Mouse (Mus musculus) limb, embryonic 10.5 days (tissue): ENCODE results near the gene Dse. TPM values are rescaled to one million over a fixed set of nuclear protein-coding genes. Genes with fewer than 3 reads are reported as not detected.

Source experiments
- DNase-seq: peaks from one replicate; pipeline ENCODE4 v3.0.0-alpha.2; 2017; ENCODE audit warnings: low spot score
- H3K27ac ChIP-seq: fragments of 300-500 bp; sonication (generic); 2 replicates; pipeline ENCODE4 v1.5.1; 2016; ENCODE audit warnings: mild to moderate bottlenecking
- H3K27me3 ChIP-seq: fragments of 300-500 bp; sonication (generic); 2 replicates; pipeline ENCODE4 v1.6.1; 2016; ENCODE audit warnings: low read depth, mild to moderate bottlenecking; ENCODE audit not compliant: poor library complexity, severe bottlenecking
- H3K36me3 ChIP-seq: fragments of 300-500 bp; sonication (generic); 2 replicates; pipeline ENCODE4 v1.6.1; 2016; ENCODE audit warnings: mild to moderate bottlenecking, moderate library complexity
- H3K4me1 ChIP-seq: fragments of 300-500 bp; sonication (generic); 2 replicates; pipeline ENCODE4 v1.6.1; 2016
- H3K4me3 ChIP-seq: fragments of 300-500 bp; sonication (generic); 2 replicates; pipeline ENCODE4 v1.5.1; 2016; ENCODE audit warnings: mild to moderate bottlenecking, moderate library complexity
- H3K9me3 ChIP-seq: fragments of 300-500 bp; sonication (generic); replicated peaks from 2 replicates; pipeline ENCODE4 v1.6.1; 2016; ENCODE audit warnings: mild to moderate bottlenecking
- WGBS: fragments of 180-500 bp; shearing (Covaris S2); methylation state at CpG from one replicate; pipeline ENCODE4 v1.1.7; 2016; 5-methylcytosine and 5-hydroxymethylcytosine counted together
- polyA plus RNA-seq: library from polyadenylated mRNA; unstranded; fragments of >200 nt; fragmentation: Nextera tagmentation; extraction: Ambion mirVana; gene quantifications from 2 replicates; pipeline ENCODE4 v1.2.1, GENCODE M21; 2016

Dse gene
- polyA plus RNA-seq, 1 experiment from 2014 or later: 35.2 TPM

- no peak overlapping the region for H3K4me3 ChIP-seq
- 87% methylated on average over 3 of the region's 3 CpGs for WGBS
- H3K4me1 ChIP-seq: peaks cover 12% of the 10 kb centered on the region; the same call in 1 of the 2 replicates
- H3K36me3 ChIP-seq: peaks cover 28% of the 10 kb centered on the region
- DNase-seq: no peak
- H3K27me3 ChIP-seq: no peaks in the 10 kb centered on the region
- no peak overlapping the region for H3K27ac ChIP-seq
- H3K9me3 ChIP-seq: no peaks in the 10 kb centered on the region
Measured at GRCm38 (mm10) chr10:34151827-34152226, 55.7 kb downstream of the Dse start.

- peaks cover 12% of the 10 kb centered on the region; the same call in 1 of the 2 replicates for H3K4me1 ChIP-seq
- 70% methylated on average over 6 of the region's 6 CpGs for WGBS
- no peaks in the 10 kb centered on the region for H3K27me3 ChIP-seq
- no peak overlapping the region for H3K27ac ChIP-seq
- no peak for DNase-seq
- H3K9me3 ChIP-seq: no peaks in the 10 kb centered on the region
- no peak overlapping the region for H3K4me3 ChIP-seq
- peaks cover 25% of the 10 kb centered on the region for H3K36me3 ChIP-seq
Measured at GRCm38 (mm10) chr10:34150454-34150853, 57.1 kb downstream of the Dse start.

- Histone ChIP-seq H3K36me3 (peaks cover 25% of the 10 kb centered on the region), H3K27ac (no peak overlapping the region), H3K4me1 (peaks cover 12% of the 10 kb centered on the region; the same call in 1 of the 2 replicates), H3K4me3 (no peak overlapping the region), H3K9me3 (no peaks in the 10 kb centered on the region), H3K27me3 (no peaks in the 10 kb centered on the region)
- no peak for DNase-seq
- 65% methylated on average over 3 of the region's 3 CpGs for WGBS
Measured at GRCm38 (mm10) chr10:34149772-34150171, 57.7 kb downstream of the Dse start.

DNA sequence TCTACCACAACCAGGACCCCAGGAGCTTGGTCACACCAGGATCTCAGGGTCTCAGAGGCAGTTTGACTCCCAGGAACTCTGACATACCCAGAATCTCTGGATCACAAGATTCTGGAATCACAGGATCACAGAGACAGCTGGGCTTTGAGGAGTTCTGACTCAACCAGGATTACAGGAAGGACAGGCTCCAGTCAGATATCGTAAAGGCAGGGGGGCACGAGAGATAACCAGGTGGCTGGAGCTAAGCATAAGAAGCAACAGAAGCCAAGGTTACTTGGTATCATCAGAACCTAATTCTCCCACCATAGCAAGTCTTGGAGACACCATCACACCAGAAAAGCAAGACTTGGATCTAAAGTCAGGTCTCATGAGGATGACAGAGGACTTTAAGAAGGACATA lies 65.8 kb downstream of the Dse start:
- 94% methylated on average over 2 of the region's 2 CpGs for WGBS
- no peak for DNase-seq
- Histone ChIP-seq H3K4me1 (no peaks in the 10 kb centered on the region), H3K9me3 (no peaks in the 10 kb centered on the region), H3K4me3 (no peak overlapping the region), H3K36me3 (no peaks in the 10 kb centered on the region), H3K27me3 (no peaks in the 10 kb centered on the region), H3K27ac (no peak overlapping the region)

DNA sequence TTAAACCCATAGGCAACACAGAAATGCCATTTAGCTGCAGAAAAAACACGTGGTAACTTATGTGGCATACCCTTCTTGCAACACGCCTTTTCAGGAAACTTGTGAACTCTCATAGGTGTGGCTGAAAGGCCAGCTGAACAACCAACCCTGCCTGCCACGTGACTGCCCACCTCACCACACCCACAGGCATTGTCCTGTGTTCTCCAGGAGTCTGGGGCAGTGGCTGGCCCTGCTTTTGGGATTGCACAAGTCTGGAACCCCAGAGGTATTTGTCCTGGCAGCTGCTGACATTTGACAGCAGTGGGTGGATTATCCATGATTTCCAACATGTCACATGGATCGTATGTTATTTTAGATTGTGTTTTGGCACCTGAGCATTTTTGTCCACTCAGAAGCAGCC lies 67.7 kb downstream of the Dse start:
- no peak for DNase-seq
- 76% methylated on average over 4 of the region's 4 CpGs for WGBS
- no peak overlapping the region for H3K4me3 ChIP-seq

DNA sequence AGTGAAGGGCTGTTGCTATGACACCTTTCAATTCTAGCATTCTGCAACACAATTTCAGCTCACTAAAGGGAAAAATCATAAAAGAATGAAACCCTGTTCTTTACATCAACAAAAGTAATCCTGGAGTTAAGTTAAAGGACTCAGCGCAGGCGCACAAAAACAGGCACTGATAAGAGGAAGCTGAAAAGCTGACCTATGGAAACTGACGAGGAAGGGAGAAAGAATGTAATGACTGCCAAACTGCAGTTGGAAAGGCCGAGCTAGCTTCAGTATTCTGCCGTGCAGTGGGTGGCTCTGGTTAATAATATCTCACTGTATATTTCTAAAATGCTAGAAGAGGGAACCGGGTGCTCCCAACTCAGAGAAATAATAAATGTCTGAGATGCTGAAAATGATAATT lies 69.5 kb downstream of the Dse start:
- H3K36me3 ChIP-seq: no peaks in the 10 kb centered on the region
- H3K27ac ChIP-seq: no peak overlapping the region
- H3K4me1 ChIP-seq: no peaks in the 10 kb centered on the region
- 74% methylated on average over 6 of the region's 6 CpGs for WGBS
- DNase-seq: no peak
- H3K9me3 ChIP-seq: no peaks in the 10 kb centered on the region
- no peak overlapping the region for H3K4me3 ChIP-seq
- no peaks in the 10 kb centered on the region for H3K27me3 ChIP-seq

More for the DNA sequence above, 67.7 kb downstream of the Dse start:
- H3K4me1 ChIP-seq: no peaks in the 10 kb centered on the region
- H3K9me3 ChIP-seq: no peaks in the 10 kb centered on the region
- H3K36me3 ChIP-seq: no peaks in the 10 kb centered on the region
- H3K27me3 ChIP-seq: no peaks in the 10 kb centered on the region
- H3K27ac ChIP-seq: no peak overlapping the region

DNA sequence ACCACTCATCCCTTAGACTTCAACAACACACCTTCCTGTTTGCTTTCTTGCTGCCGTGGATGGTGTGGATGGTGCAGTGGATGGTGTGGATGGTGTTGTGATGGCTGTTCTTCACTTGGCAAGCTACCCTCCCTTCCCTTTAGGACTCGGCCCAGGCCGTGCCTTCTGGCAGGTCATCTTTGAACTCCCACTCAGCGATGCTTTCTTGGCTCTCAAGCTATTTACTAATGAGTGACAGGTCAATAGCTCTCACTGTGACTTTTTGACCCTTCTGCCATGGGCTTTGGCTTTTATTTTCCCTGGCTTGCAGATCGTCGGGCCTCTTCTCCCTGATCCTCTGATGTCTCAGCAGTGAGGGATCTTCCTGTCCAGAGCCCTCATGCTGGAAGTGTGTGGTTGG lies 71.1 kb downstream of the Dse start:
- 12% methylated on average over 6 of the region's 6 CpGs for WGBS
- DNase-seq: no peak
- Histone ChIP-seq H3K27ac (no peak overlapping the region), H3K27me3 (no peaks in the 10 kb centered on the region), H3K36me3 (no peaks in the 10 kb centered on the region), H3K4me1 (no peaks in the 10 kb centered on the region), H3K4me3 (no peak overlapping the region), H3K9me3 (no peaks in the 10 kb centered on the region)

GRCm38 (mm10) chr10:34131356-34131755 lies 76.2 kb downstream of the Dse start:
- no peak overlapping the region for H3K4me3 ChIP-seq
- DNase-seq: no peak
- peaks cover 6% of the 10 kb centered on the region for H3K4me1 ChIP-seq
- no peaks in the 10 kb centered on the region for H3K36me3 ChIP-seq
- H3K27ac ChIP-seq: no peak overlapping the region
- 86% methylated on average over 2 of the region's 2 CpGs for WGBS
- H3K27me3 ChIP-seq: no peaks in the 10 kb centered on the region
- no peaks in the 10 kb centered on the region for H3K9me3 ChIP-seq

DNA sequence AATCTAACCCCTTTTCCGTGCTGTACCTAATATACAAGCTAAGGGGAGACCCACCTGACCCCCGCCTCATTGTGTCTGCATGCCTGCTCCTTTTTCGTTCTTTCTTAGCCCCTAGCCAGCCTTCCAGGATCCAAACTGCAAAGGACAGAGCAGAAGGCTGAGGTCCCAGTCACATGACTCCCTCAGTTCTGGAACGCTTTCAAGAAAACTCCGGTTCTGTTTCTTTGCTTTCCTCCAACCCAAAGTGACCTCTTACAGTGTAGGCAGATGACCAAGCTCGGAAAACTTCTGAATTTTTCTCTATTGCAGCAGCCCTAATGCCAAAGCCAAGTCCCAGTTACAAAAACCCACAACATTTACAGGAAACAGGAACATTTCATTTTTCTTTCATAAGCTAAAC lies 79.1 kb downstream of the Dse start:
- no peaks in the 10 kb centered on the region for H3K27me3 ChIP-seq
- 85% methylated on average over 6 of the region's 6 CpGs for WGBS
- H3K27ac ChIP-seq: no peak overlapping the region
- peaks cover 6% of the 10 kb centered on the region for H3K4me1 ChIP-seq
- H3K9me3 ChIP-seq: no peaks in the 10 kb centered on the region
- H3K36me3 ChIP-seq: no peaks in the 10 kb centered on the region
- no peak overlapping the region for H3K4me3 ChIP-seq
- DNase-seq: no peak

- H3K9me3 ChIP-seq: no peaks in the 10 kb centered on the region
- no peaks in the 10 kb centered on the region for H3K36me3 ChIP-seq
- peak within 1 kb of the TSS; percentile 66 for H3K4me3 ChIP-seq
- 16% methylated on average over 44 of the region's 44 CpGs for WGBS
- no peaks in the 10 kb centered on the region for H3K27me3 ChIP-seq
- H3K4me1 ChIP-seq: peaks cover 6% of the 10 kb centered on the region
- H3K27ac ChIP-seq: peak within 1 kb of the TSS; percentile 85
- DNase-seq: peak; percentile 67
Measured at GRCm38 (mm10) chr10:34127392-34128378, 79.8 kb downstream of the Dse start, which contains the start of gene Calhm6. Gene Calhm6 (minus strand): TSS chr10:34127984.

- Histone ChIP-seq H3K4me3 (no peak overlapping the region), H3K9me3 (no peaks in the 10 kb centered on the region), H3K27ac (no peak overlapping the region), H3K36me3 (no peaks in the 10 kb centered on the region), H3K4me1 (no peaks in the 10 kb centered on the region), H3K27me3 (no peaks in the 10 kb centered on the region)
- WGBS: 93% methylated on average over 2 of the region's 2 CpGs
- DNase-seq: no peak
Measured at GRCm38 (mm10) chr10:34118421-34118820, 89.1 kb downstream of the Dse start.

GRCm38 (mm10) chr10:34117770-34118169 lies 89.7 kb downstream of the Dse start:
- no peaks in the 10 kb centered on the region for H3K36me3 ChIP-seq
- DNase-seq: no peak
- no peaks in the 10 kb centered on the region for H3K4me1 ChIP-seq
- no peak overlapping the region for H3K4me3 ChIP-seq
- H3K27me3 ChIP-seq: no peaks in the 10 kb centered on the region
- no peak overlapping the region for H3K27ac ChIP-seq
- H3K9me3 ChIP-seq: no peaks in the 10 kb centered on the region

DNA sequence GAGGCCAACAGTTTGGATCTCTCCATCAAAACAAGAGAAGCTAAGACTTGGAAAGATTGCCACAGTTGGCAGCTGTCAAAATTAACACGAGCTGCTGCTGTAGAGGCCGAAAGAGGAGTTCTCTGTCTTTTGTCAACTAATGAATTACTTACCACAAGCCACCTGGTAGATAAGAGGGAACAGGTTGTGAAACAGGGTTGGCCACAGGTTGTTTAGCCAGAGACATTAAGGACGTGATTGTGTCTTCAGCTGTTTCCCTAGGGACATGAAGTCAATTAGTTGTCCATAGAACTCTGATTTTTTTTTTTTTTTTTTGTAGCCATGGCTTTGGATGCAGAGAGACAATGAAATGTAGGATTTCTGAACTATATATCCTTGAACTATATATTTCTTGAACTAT lies 90.4 kb downstream of the Dse start:
- Histone ChIP-seq H3K9me3 (no peaks in the 10 kb centered on the region), H3K36me3 (no peaks in the 10 kb centered on the region), H3K27me3 (no peaks in the 10 kb centered on the region), H3K4me3 (no peak overlapping the region), H3K27ac (no peak overlapping the region), H3K4me1 (peaks cover 4% of the 10 kb centered on the region)
- DNase-seq: no peak
- 52% methylated on average over 3 of the region's 3 CpGs for WGBS
